Mouse (Mus musculus) heart, embryonic 16.5 days (tissue): Measurements from ENCODE around the gene Lrrc23. TPM values are rescaled to one million over a fixed set of nuclear protein-coding genes. Genes with fewer than 3 reads are reported as not detected.
"Not testable (repeated sequence)": the region's sequence is repeated elsewhere in the genome, so short reads cannot be mapped to it uniquely, and the experiment has no call there.

Source experiments
- ATAC-seq: fragments of 200-750 bp; cut with Nextera tagmentation; replicated peaks from 2 replicates; pipeline ENCODE4 v1.8.0; 2017; ENCODE audit warnings: moderate number of reproducible peaks; ENCODE audit not compliant: insufficient read depth, low FRiP score; ENCODE audit errors: extremely low read depth
- H3K27ac ChIP-seq: fragments of 300-500 bp; sonication (generic); 2 replicates; pipeline ENCODE4 v1.5.1; 2014; ENCODE audit warnings: mild to moderate bottlenecking, low read length, control low read depth, moderate library complexity
- H3K27me3 ChIP-seq: fragments of 300-500 bp; sonication (generic); 2 replicates; pipeline ENCODE4 v1.6.1; 2014; ENCODE audit warnings: low read length, mixed read lengths; ENCODE audit not compliant: control insufficient read depth, insufficient read depth
- H3K36me3 ChIP-seq: fragments of 300-500 bp; sonication (generic); 2 replicates; pipeline ENCODE4 v1.6.1; 2014; ENCODE audit not compliant: control insufficient read depth, insufficient read depth
- H3K4me1 ChIP-seq: fragments of 300-500 bp; sonication (generic); 2 replicates; pipeline ENCODE4 v1.6.1; 2014; ENCODE audit warnings: low read length, mixed read lengths; ENCODE audit not compliant: control insufficient read depth, insufficient read depth
- H3K4me2 ChIP-seq: fragments of 300-500 bp; sonication (generic); 2 replicates; pipeline ENCODE4 v1.6.1; 2014; ENCODE audit warnings: low read depth, mild to moderate bottlenecking, control low read depth, low read length
- H3K4me3 ChIP-seq: fragments of 300-500 bp; sonication (generic); 2 replicates; pipeline ENCODE4 v1.5.1; 2014; ENCODE audit warnings: mild to moderate bottlenecking, control low read depth, low read length
- H3K9ac ChIP-seq: fragments of 300-500 bp; sonication (generic); 2 replicates; pipeline ENCODE4 v1.6.1; 2014; ENCODE audit warnings: low read length, control low read depth
- H3K9me3 ChIP-seq: fragments of 300-500 bp; sonication (generic); replicated peaks from 2 replicates; pipeline ENCODE4 v1.6.1; 2016; ENCODE audit warnings: low read length; ENCODE audit not compliant: control insufficient read depth
- WGBS: fragments of 180-500 bp; shearing (Covaris S2); extraction: QIAGEN DNeasy Blood & Tissue Kit; methylation state at CpG from one replicate; pipeline ENCODE4 v1.1.7; 2014; 5-methylcytosine and 5-hydroxymethylcytosine counted together
- polyA plus RNA-seq: library from polyadenylated mRNA; unstranded; fragments of >200 nt; fragmentation: Nextera tagmentation; extraction: Ambion mirVana; gene quantifications from 2 replicates; pipeline ENCODE4 v1.2.1, GENCODE M21; 2015

Gene Lrrc23
- polyA plus RNA-seq, 1 experiment from 2014 or later = 2.5 TPM

- Histone ChIP-seq H3K27me3 (no peaks in the 10 kb centered on the region), H3K4me1 (peaks cover 32% of the 10 kb centered on the region), H3K4me2 (no peak overlapping the region), H3K9me3 (no peaks in the 10 kb centered on the region), H3K4me3 (no peak overlapping the region), H3K9ac (no peak overlapping the region), H3K27ac (no peak overlapping the region), H3K36me3 (peaks cover 52% of the 10 kb centered on the region)
- no peak for ATAC-seq
- 67% methylated on average over 9 of the region's 9 CpGs for WGBS
Measured at GRCm38 (mm10) chr6:124814858-124815774, 35.6 kb upstream of the Lrrc23 start.

- Histone ChIP-seq H3K9ac (peak overlapping the region; percentile 41; the same call in 1 of the 2 replicates), H3K27ac (no peak overlapping the region), H3K36me3 (peaks cover 46% of the 10 kb centered on the region), H3K9me3 (no peaks in the 10 kb centered on the region), H3K4me2 (peak overlapping the region; percentile 90), H3K4me1 (peaks cover 38% of the 10 kb centered on the region), H3K27me3 (no peaks in the 10 kb centered on the region), H3K4me3 (peak overlapping the region; percentile 89)
- 38% methylated on average over 8 of the region's 8 CpGs for WGBS
- ATAC-seq = no peak
Measured at GRCm38 (mm10) chr6:124814448-124814847, 34.9 kb upstream of the Lrrc23 start.

DNA sequence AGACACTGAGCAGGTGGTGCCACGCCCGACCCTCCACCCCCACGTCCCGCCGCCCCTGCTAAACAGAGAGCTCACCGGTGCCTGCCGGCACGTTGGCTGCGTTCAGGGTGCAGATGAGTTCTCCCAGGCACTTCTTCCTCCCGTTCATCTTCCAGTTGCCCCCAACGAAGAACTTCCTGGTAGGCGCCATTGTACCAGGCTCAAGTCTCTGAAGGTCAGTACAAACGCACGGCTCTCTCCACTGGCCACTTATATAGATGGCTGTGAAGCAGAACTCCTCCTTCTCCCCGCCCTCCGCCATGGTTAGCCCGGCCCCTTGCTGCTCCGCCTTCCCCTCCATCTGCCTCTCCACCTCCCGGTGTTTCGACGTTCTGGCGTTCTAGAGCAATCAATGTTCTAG is 34.4 kb upstream of the Lrrc23 start, which contains the start of gene Tpi1:
Gene Tpi1, minus strand, starts transcription at position 364 of the 400 bp plus-strand sequence.
- 0% methylated on average over 22 of the region's 22 CpGs for WGBS
- H3K27me3 ChIP-seq = no peaks in the 10 kb centered on the region
- peak within 1 kb of the TSS; percentile 89 for H3K4me3 ChIP-seq

DNA sequence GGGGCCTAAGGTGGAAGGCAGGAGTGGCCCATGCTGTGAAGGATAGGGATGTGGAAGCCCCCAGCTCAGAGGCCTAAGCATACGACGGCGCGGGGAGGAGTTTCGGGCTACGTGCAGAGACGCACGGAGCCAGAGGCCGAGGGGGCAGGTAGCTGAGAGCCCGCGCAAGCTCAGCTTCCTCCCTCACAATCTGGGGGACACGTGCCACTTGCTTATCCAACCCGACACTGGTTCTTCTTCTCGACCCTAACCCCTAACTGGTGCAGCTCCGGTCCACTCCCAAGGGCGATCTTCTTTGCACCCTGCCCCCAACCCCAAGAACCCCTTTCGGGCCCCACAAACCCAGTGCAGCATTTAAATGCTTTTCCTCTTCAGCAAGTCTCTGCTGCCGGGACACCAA is 34.0 kb upstream of the Lrrc23 start:
- ATAC-seq = peak; percentile 71
- H3K4me3 ChIP-seq = peak overlapping the region; percentile 89
- peak overlapping the region; percentile 99 for H3K27ac ChIP-seq
- peak overlapping the region; percentile 97 for H3K9ac ChIP-seq
- H3K4me2 ChIP-seq = peak overlapping the region; percentile 90
- H3K27me3 ChIP-seq = no peaks in the 10 kb centered on the region
- no peaks in the 10 kb centered on the region for H3K9me3 ChIP-seq
- WGBS = under 1% methylated on average over 18 of the region's 18 CpGs
- peaks cover 40% of the 10 kb centered on the region for H3K36me3 ChIP-seq
- peaks cover 41% of the 10 kb centered on the region for H3K4me1 ChIP-seq

More for the DNA sequence above, 34.4 kb upstream of the Lrrc23 start, which contains the start of gene Tpi1:
- Histone ChIP-seq H3K4me2 (peak within 1 kb of the TSS; percentile 90), H3K36me3 (peaks cover 41% of the 10 kb centered on the region), H3K4me1 (peaks cover 41% of the 10 kb centered on the region), H3K9ac (peak within 1 kb of the TSS; percentile 97), H3K27ac (peak within 1 kb of the TSS; percentile 99), H3K9me3 (no peaks in the 10 kb centered on the region)
- ATAC-seq = peak; percentile 88

GRCm38 (mm10) chr6:124812848-124813247 is 33.3 kb upstream of the Lrrc23 start:
- WGBS = 13% methylated on average over 9 of the region's 9 CpGs
- peak overlapping the region; percentile 89 for H3K4me3 ChIP-seq
- no peak for ATAC-seq
- H3K9me3 ChIP-seq = no peaks in the 10 kb centered on the region
- H3K4me1 ChIP-seq = peaks cover 46% of the 10 kb centered on the region
- peak overlapping the region; percentile 97 for H3K9ac ChIP-seq
- H3K27me3 ChIP-seq = no peaks in the 10 kb centered on the region
- H3K4me2 ChIP-seq = peak overlapping the region; percentile 90
- H3K27ac ChIP-seq = peak overlapping the region; percentile 99
- peaks cover 34% of the 10 kb centered on the region for H3K36me3 ChIP-seq

DNA sequence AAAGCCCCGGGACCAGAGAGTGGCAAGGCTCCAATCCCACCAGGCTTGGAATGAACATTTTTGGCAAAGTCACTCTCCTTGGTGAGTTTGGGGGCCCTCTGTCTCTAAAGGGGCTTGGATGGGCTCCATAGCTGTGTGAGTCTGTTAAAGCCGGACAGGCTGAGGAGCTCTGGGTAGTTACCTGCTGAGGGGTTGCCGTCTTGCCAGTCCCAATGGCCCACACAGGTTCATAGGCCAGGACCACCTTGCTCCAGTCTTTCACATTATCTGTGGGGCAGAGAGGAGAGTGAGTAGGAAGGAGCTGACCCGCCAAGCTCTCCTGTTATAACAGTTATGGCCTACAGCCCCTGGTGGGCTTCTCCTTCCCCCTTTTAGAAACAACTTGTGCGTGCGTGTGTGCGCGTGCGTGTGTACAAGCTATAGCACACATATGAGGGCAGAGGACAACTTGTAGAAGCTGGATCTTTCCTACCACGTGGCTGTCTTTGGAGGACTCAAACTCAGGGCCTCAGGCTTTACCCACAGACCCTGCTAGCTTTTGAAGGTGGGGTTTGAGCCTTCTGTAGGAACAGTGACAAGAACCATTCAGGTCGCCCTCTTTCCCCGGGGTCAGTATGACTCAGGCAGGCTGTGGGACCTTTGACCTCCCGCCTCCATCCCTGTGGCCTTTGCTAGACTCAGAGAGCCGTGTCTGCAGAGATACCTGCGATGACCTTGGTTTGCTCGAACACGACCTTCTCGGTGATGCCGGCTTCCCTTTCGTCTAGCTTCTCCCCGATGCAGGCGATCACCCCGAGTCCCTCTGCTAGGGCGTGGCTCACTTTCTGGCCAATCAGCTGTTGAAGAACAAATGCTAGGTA is 32.4 kb upstream of the Lrrc23 start:
- H3K27ac ChIP-seq = peak overlapping the region; percentile 99
- H3K9me3 ChIP-seq = no peaks in the 10 kb centered on the region
- H3K9ac ChIP-seq = peak overlapping the region; percentile 97
- H3K36me3 ChIP-seq = peaks cover 25% of the 10 kb centered on the region
- peak overlapping the region; percentile 90 for H3K4me2 ChIP-seq
- H3K4me3 ChIP-seq = peak overlapping the region; percentile 89
- H3K27me3 ChIP-seq = no peaks in the 10 kb centered on the region
- H3K4me1 ChIP-seq = peaks cover 52% of the 10 kb centered on the region
- no peak for ATAC-seq
- WGBS = 69% methylated on average over 24 of the region's 24 CpGs

- no peak for ATAC-seq
- peaks cover 19% of the 10 kb centered on the region for H3K36me3 ChIP-seq
- H3K4me2 ChIP-seq = no peak overlapping the region
- no peaks in the 10 kb centered on the region for H3K27me3 ChIP-seq
- no peaks in the 10 kb centered on the region for H3K9me3 ChIP-seq
- H3K4me1 ChIP-seq = peaks cover 56% of the 10 kb centered on the region
- 72% methylated on average over 4 of the region's 4 CpGs for WGBS
- peak overlapping the region; percentile 5; the same call in 1 of the 2 replicates for H3K9ac ChIP-seq
- H3K4me3 ChIP-seq = no peak overlapping the region
- H3K27ac ChIP-seq = peak overlapping the region; percentile 14; the same call in 1 of the 2 replicates
Measured at GRCm38 (mm10) chr6:124811403-124811665, 31.8 kb upstream of the Lrrc23 start.

- peaks cover 62% of the 10 kb centered on the region for H3K4me1 ChIP-seq
- 73% methylated on average over 11 of the region's 11 CpGs for WGBS
- H3K4me2 ChIP-seq, H3K27me3 ChIP-seq, H3K9ac ChIP-seq, H3K4me3 ChIP-seq, ATAC-seq, H3K27ac ChIP-seq, H3K9me3 ChIP-seq: not testable (repeated sequence)
- H3K36me3 ChIP-seq = peaks cover 18% of the 10 kb centered on the region
Measured at GRCm38 (mm10) chr6:124810566-124811402, 31.3 kb upstream of the Lrrc23 start.
